ENCODE assay signal across 16 mouse cellular contexts in the genomic region with DNA sequence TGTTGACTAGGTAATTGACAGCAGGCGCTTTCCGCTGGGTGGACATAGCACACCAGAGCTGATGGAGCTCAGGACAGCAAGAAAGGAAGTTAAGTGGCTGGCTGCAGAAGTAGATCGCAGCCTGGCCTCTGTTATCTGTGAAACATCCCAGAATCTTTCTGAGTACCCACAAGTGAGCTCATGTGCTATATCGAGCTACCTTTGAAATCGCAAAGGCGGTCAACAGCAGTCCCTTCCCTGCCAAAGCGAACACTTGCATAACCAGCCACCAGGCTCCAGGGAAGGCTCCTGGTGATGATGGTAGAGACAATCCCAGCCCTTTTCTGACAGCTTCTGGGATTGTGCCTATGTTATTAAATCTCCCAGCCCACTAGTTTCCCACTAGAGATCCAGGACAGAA.
"Had no signal": no experiment of that assay in that cellular context is flagged by ENCODE, and none has a peak within 500 bp of the region (broad histone marks: within the 10 kb centered on the region; RNA-seq: fewer than 3 reads in every experiment).

No protein-coding gene starts in this region.

- DNase-seq: gastrocnemius, adult 2 months; gastrocnemius, postnatal 10 days; gastrocnemius, postnatal 25 days; heart, postnatal 14 days; kidney, adult 2 months; kidney, adult 9 months; kidney, postnatal 14 days; kidney, postnatal 36 days; layer of hippocampus, adult 9-11 months; layer of hippocampus, postnatal 36 days; left cerebral cortex, postnatal 4 days had no signal

- ATAC-seq: hindbrain, embryonic 16.5 days; inflammation-experienced regulatory T-cells, adult 6 months; intestine, embryonic 15.5 days; intestine, postnatal 0 days; liver, embryonic 12.5 days had no signal
